Mouse (Mus musculus) urinary bladder, postnatal 4 days (tissue): Measurements from ENCODE around the gene Rgs3.

Experiments
- DNase-seq, 2 experiments: peaks; one replicate each; pipeline ENCODE4 v3.0.0; 2021 to 2022; ENCODE audit warnings: low spot score in 2 of 2

Rgs3 gene

DNA sequence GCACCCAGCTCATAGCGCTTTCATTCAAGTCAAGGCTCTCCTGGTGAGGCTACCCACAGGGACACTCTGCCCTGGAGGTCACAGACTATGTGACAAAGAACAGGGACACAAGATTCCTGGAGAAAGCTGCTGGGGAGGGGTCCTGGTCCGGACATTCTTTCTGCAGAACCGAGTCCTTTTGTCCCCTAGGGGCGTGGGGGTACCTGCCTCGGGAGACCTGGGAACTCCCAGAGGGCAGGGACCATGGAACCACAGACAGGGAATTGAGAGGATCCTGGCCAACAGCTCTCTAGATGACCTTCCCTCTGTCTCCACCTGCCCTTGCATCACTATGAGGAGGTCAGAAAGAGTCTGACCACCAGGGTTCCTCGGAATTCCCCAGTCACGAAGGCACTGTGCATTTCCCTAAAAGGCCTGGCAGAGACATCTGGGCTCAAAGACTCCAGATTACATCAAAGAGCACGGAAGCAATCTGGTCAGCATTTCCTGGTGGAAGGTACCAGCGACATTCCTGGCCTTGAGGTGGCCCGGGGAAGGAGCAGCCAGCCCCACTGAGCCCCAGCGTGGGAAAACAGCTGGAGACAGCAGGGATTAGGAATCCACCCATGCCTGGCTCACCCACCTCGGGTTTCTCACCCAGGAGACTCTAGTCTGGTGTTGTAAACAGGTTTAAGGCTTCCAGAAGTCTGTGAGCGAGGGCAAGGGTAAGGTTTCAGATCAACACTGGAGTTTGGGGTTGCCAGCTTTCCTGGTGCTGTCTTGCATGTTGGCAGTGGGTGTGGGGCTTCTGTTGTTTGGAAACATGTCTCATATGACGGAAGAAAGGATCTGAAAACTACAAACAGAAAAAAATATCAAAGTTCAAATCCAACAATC is 183.5 kb downstream of the Rgs3 start:
- DNase-seq = no peak

GRCm38 (mm10) chr4:62744534-62744956 is 184.9 kb downstream of the Rgs3 start:
- no peak for DNase-seq

GRCm38 (mm10) chr4:62744985-62745638 is 185.5 kb downstream of the Rgs3 start:
- no peak for DNase-seq
